Mouse (Mus musculus): ENCODE measurements around the gene Spatc1l. TPM values are rescaled to one million over a fixed set of nuclear protein-coding genes. Genes with fewer than 3 reads are reported as not detected.

The Spatc1l gene
- not detected for total RNA-seq (2021)

DNA sequence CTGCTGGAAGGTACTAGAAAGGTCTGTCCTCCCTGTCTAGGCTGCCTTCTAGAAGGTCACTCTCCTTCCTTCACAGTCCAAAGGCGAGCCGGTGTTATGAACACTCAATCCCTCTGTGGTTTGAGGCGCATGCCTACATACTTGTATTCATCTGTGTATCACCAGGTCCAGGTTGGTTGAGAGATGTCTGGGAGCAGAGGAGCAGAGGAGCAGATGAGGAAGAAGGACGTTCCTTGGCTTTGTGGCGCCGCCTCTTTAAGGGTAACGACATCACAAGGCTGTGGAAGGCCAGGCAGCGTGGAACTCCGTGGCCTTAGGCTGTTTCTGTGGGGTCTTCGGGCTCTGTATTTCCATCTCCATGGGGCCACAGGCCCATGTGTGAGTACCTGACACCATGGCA is at the start of gene Spatc1l:
TSS of gene Spatc1l (plus strand) at position 301 of the 400 bp plus-strand sequence.
- intact Hi-C loops (cut with DNase I): no loop called here
- no peak for DNase-seq (ENCODE audit: low spot score in 2 of 2)

GRCm38 (mm10) chr10:76512965-76513583 is 49.0 kb upstream of the Spatc1l start:
- peak; percentile 27 to 47 for DNase-seq (ENCODE audit: low spot score in 2 of 2)
- intact Hi-C loops (cut with DNase I): no loop called here

GRCm38 (mm10) chr10:76530922-76531321 is 31.1 kb upstream of the Spatc1l start:
- intact Hi-C loops (cut with DNase I): no loop called here
- no peak for DNase-seq (ENCODE audit: low spot score in 2 of 2)

- peak; percentile 96 to 98 for DNase-seq (ENCODE audit: low spot score in 2 of 2)
- intact Hi-C loops (cut with DNase I): no loop called here
These were observed 30.7 kb upstream of the Spatc1l start, which contains the start of gene Lss for GRCm38 (mm10) chr10:76531375-76531774. Gene Lss (plus strand): TSS chr10:76531588.

DNA sequence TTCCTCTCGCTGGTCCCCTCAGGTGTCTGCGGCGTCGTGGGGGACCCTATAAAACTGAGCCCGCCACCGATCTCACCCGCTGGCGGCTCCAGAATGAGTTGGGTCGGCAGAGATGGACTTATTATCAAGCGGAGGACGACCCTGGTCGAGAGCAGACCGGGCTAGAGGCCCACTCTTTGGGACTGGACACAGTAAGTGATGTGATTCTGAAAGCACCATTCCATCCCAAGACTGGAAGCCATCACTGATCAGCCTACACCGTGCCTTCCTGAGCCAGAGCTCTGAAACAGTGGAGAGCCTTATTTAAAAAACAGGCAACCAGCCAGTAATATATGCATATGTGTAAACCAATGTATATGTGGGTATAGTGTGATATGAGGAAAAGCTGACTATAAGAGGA is 30.2 kb upstream of the Spatc1l start:
- DNase-seq (ENCODE audit: low spot score in 2 of 2): no peak
- intact Hi-C loops (cut with DNase I): no loop called here

DNA sequence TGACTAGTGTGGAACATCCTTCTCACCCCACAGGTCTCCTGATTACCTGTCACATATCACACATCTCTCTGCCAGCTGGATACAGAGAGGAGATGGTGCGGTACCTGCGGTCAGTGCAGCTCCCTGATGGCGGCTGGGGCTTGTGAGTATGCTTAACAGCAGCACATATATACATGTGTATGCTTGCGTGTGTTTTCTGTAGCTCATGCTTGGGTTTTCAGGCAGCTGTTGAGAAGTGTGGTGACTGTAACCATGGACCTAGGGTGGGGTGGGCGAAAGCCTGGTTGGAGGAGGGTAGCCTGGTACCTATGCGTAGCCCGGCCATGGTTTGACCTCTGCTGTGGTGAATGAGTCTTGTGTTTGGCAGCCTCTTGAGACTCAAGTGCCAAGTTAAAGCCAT is 26.5 kb upstream of the Spatc1l start:
- intact Hi-C loops (cut with DNase I): no loop called here
- DNase-seq (ENCODE audit: low spot score in 2 of 2): no peak

GRCm38 (mm10) chr10:76537619-76538018 is 24.5 kb upstream of the Spatc1l start:
- DNase-seq (ENCODE audit: low spot score in 2 of 2): no peak
- intact Hi-C loops (cut with DNase I): no loop called here

GRCm38 (mm10) chr10:76541336-76542085 is 20.6 kb upstream of the Spatc1l start:
- no peak for DNase-seq (ENCODE audit: low spot score in 2 of 2)
- intact Hi-C loops (cut with DNase I): no loop called here

GRCm38 (mm10) chr10:76542636-76543375 is 19.3 kb upstream of the Spatc1l start:
- no peak for DNase-seq (ENCODE audit: low spot score in 2 of 2)
- intact Hi-C loops (cut with DNase I): no loop called here

GRCm38 (mm10) chr10:76546566-76546965 is 15.5 kb upstream of the Spatc1l start:
- DNase-seq (ENCODE audit: low spot score in 2 of 2): no peak
- intact Hi-C loops (cut with DNase I): no loop called here

GRCm38 (mm10) chr10:76548218-76548617 is 13.9 kb upstream of the Spatc1l start:
- no peak for DNase-seq (ENCODE audit: low spot score in 2 of 2)
- intact Hi-C loops (cut with DNase I): no loop called here

DNA sequence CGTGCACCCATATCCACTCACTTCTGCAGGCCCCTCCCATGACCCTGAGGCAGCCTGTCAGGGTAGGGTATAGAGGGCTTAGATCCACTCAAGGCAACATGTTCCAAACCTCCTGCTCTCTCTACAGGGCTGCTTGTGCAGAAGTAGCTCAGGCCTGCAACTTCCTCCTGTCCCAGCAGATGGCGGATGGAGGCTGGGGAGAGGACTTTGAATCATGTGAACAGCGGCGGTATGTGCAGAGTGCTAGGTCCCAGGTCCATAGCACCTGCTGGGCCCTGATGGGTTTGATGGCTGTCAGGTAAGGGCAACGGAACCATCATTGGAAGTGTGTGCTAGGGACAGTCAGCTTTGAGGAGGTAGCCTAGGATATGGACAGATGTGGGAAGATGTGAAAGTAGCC is 11.6 kb upstream of the Spatc1l start:
- DNase-seq (ENCODE audit: low spot score in 2 of 2): peak in 1 of 2 experiments; percentile 4
- intact Hi-C loops (cut with DNase I): loop anchor here (1.0 kb wide), 1 partner anchor 185 kb away; no protein-coding TSS in a partner anchor

DNA sequence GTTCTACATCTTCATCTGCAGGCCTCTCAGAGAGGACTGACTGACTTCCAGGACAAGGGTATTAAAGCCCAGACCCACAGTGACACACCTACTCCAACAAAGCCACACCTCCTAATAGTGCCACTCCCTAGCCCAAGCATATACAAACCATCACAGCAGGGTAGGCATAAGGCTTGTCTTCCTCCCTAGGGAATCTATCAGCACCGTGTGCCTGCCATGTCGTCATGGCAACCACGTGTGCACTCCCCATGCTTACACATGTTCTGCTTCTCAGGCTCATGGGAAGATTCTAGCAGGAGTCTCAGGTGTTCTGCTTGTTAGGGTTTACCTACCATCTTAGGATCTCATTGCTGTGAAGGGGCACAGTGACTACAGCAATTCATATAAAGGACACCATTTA is 10.5 kb upstream of the Spatc1l start:
- intact Hi-C loops (cut with DNase I): no loop called here
- DNase-seq (ENCODE audit: low spot score in 2 of 2): no peak

DNA sequence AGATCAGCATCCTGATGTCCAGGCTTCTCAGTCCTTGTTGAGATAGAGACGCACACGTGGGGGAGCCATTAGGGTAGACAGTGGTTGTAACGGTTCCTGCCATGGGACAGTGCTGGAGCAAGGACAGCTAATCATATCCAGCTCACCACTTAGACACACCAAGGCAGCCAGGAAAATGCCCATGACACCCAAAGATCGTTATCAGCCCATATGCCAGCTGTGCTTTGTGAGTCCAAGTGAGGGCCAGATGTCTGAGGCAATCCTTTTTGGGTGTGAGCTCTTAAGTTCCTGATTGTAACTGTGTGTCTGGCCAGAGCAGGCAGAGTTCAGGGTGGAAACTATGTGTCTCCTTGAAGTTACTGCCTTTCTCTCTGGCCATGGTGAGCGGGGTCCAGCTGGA is 8.0 kb upstream of the Spatc1l start:
- intact Hi-C loops (cut with DNase I): no loop called here
- DNase-seq (ENCODE audit: low spot score in 2 of 2): no peak

DNA sequence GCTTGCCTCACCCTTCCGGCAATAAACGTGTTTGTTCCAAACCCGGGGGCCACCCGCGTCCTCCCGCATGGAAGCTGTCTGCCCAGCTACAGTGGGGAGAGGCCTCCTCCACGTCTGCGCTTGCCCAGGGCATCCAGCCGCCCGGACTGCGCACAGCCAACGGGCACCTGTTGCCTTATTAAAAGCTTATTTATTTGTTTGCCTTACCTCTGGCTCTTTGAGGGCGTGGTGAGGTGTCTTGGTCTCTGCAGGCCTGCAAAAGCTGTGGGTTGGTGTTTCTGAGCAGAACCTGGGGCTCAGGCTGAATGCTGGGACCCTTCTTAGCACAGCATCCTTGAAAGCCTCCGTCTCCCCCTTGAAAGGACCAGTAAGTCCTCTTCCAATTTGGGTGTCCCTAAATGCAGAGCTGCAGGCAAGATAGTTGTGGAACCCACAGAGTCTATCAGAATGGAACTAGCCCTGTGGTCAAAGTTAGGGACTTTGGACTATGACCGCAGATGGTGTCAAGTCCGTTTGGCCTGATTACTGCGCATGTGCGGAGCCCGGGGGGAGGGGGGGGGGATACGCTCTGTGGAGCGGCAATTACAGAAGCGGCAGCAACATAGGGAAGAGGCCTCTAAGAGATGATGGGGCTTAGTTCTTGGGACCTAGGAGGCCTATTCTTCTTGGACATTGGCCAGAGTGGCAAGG is 8.1 kb downstream of the Spatc1l start:
- intact Hi-C loops (cut with DNase I): no loop called here
- no peak for DNase-seq (ENCODE audit: low spot score in 2 of 2)

- DNase-seq (ENCODE audit: low spot score in 2 of 2): no peak
- intact Hi-C loops (cut with DNase I): no loop called here
These were observed 9.0 kb downstream of the Spatc1l start for GRCm38 (mm10) chr10:76571070-76571469.

DNA sequence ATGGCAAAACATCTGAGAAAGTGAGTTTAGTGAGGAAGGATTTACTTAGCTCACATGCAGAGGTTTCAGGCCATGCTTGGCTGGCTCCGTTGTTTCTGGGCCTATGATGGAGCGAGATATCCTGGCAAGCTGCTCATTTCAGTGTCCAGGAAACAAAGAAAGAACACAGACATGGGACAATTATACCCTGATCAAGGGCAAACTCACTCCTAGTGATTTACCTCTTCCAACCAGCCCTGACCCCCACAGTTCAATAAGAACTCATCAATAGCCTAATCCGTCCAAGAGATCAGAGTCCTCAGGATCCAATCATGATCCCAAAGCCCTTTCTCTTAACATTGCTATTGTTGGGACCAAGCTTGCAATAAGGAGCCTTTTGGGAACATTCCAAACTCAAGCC is 10.1 kb downstream of the Spatc1l start:
- intact Hi-C loops (cut with DNase I): no loop called here
- DNase-seq (ENCODE audit: low spot score in 2 of 2): no peak

DNA sequence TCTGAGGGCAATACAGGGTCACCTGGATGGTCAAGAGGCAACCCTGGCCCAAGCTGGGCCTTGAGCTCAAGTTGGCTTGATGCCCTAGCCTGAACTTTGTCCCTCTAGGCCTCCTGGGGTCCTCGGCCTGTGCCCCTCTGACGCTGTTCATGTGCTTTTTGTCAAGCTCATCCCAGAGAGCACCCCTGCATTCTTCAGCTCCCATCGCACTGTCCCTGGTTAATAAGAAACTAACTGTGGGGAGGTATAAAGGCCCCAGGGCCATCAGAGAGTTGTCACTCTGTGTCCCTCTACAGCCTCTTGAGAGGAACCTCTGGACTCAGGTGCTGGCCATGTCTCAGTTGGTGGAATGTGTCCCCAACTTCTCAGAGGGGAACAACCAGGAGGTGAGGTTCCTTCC is 13.3 kb downstream of the Spatc1l start, which contains the start of gene Ftcd:
TSS of gene Ftcd (plus strand) at position 275 of the 400 bp plus-strand sequence.
- intact Hi-C loops (cut with DNase I): no loop called here
- DNase-seq (ENCODE audit: low spot score in 2 of 2): no peak

DNA sequence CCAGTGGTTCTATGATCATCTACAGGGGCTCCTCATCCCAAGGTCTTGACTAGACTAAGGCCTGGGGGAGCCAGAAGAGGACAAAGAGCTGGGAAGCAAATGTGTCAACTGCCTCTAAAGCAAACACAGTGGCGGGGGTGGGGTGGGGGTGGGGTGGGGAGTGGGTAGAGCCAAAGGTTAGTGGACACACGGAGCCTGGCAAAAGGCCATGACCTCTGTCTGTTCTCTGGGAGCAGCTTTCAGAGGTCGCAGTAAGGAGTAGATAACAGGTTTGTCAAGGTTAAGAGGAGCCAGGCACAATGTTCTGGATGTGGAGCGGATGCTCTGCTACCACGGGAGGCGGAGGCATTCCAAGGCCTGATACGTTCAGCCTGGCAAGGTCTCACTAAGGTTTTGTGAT is 14.8 kb downstream of the Spatc1l start:
- intact Hi-C loops (cut with DNase I): no loop called here
- no peak for DNase-seq (ENCODE audit: low spot score in 2 of 2)

GRCm38 (mm10) chr10:76584138-76584537 is 22.1 kb downstream of the Spatc1l start:
- intact Hi-C loops (cut with DNase I): no loop called here
- DNase-seq (ENCODE audit: low spot score in 2 of 2): no peak
